Comparison of ENCODE assay signal across 27 mouse cellular contexts in genomic region chr12:86965237-86965799, GRCm38 (mm10). TPM values are rescaled to one million over a fixed set of nuclear protein-coding genes. Genes with fewer than 3 reads are reported as not detected.
DNase-seq lines count a peak whose midpoint lies in the region; ATAC-seq and TF ChIP-seq lines count a peak whose summit lies in the region.
"Had no signal": no experiment of that assay in that cellular context is flagged by ENCODE, and none has a peak within 500 bp of the region (broad histone marks: within the 10 kb centered on the region; RNA-seq: fewer than 3 reads in every experiment).

No protein-coding gene starts in this region.

- no peak overlapping the region for H3K4me3 ChIP-seq in layer of hippocampus, adult 2 months
- no peak overlapping the region for H3K4me3 ChIP-seq in intestine, postnatal 0 days (ENCODE audit: low read depth, low read length)
- H3K4me3 ChIP-seq: embryonic facial prominence, embryonic 15.5 days; erythroblast, embryonic 14.5 days; forebrain, embryonic 10.5 days; forebrain, embryonic 15.5 days; heart, embryonic 12.5 days; hindbrain, embryonic 10.5 days had no signal

- ATAC-seq in cerebellum, adult (ENCODE audit: insufficient number of reproducible peaks, low FRiP score, low TSS enrichment) = no peak
- ATAC-seq in intestine, postnatal 0 days = no peak
- ATAC-seq: CD4-positive, CD25-positive, alpha-beta regulatory T cell, adult 4 months; forebrain, embryonic 15.5 days; inflammation-experienced regulatory T-cells, adult 6 months had no signal

- no peaks in the 10 kb centered on the region for H3K27me3 ChIP-seq in intestine, postnatal 0 days (replicated peaks; ENCODE audit: control insufficient read depth, insufficient read depth, low read length)
- H3K27me3 ChIP-seq: embryonic facial prominence, embryonic 15.5 days; forebrain, embryonic 15.5 days; heart, embryonic 12.5 days had no signal

- no peaks in the 10 kb centered on the region for H3K9me3 ChIP-seq in intestine, postnatal 0 days (ENCODE audit: control insufficient read depth)
- H3K9me3 ChIP-seq: embryonic facial prominence, embryonic 15.5 days; forebrain, embryonic 10.5 days; forebrain, embryonic 15.5 days; G1E; heart, embryonic 12.5 days; hindbrain, embryonic 10.5 days had no signal

- no peak overlapping the region for H3K4me2 ChIP-seq in intestine, postnatal 0 days (replicated peaks; ENCODE audit: low read depth)
- H3K4me2 ChIP-seq: embryonic facial prominence, embryonic 15.5 days; forebrain, embryonic 15.5 days; heart, embryonic 12.5 days; hindbrain, embryonic 14.5 days had no signal

- peak overlapping the region; percentile 69 for H3K27ac ChIP-seq in layer of hippocampus, adult 2 months
- H3K27ac ChIP-seq in intestine, postnatal 0 days (ENCODE audit: low read depth, low read length) = no peak overlapping the region
- H3K27ac ChIP-seq: embryonic facial prominence, embryonic 15.5 days; forebrain, embryonic 15.5 days; hindbrain, embryonic 10.5 days; hindbrain, embryonic 14.5 days had no signal

- no peak for TF ChIP-seq CTCF in layer of hippocampus, adult 2 months (conservative IDR thresholded peaks at IDR 0.05)
- TF ChIP-seq CTCF in intestine, postnatal 0 days (IDR thresholded peaks at IDR 0.05; ENCODE audit: low read depth) = no peak

- H3K36me3 ChIP-seq in intestine, postnatal 0 days (ENCODE audit: control insufficient read depth, insufficient read depth) = peaks cover 28% of the 10 kb centered on the region

- peak; percentile 50 for DNase-seq in cerebellum, adult 11-12 months
- no peak for DNase-seq in cerebellum, adult 18-20 months
- peak; percentile 51 to 55 for DNase-seq in cerebellum, postnatal 10 days
- DNase-seq in layer of hippocampus, adult 2 months (ENCODE audit: low spot score in 2 of 2) = no peak
- DNase-seq in layer of hippocampus, postnatal 25 days (ENCODE audit: extremely low spot score in 1 of 2, low spot score in 1 of 2) = no peak
- DNase-seq in cerebellum, postnatal 14 days = peak; percentile 37 to 57
- DNase-seq: adrenal gland, adult 8-10 months; adrenal gland, postnatal 36 days; B cell, adult 2 months; embryo, embryonic 11 days; gastrocnemius, postnatal 25 days had no signal

- 89% methylated on average over 4 of the region's 4 CpGs for WGBS in intestine, postnatal 0 days

- no peaks in the 10 kb centered on the region for H3K4me1 ChIP-seq in intestine, postnatal 0 days (replicated peaks; ENCODE audit: control insufficient read depth, insufficient read depth, low read length)
- H3K4me1 ChIP-seq: embryonic facial prominence, embryonic 15.5 days; forebrain, embryonic 10.5 days; forebrain, embryonic 15.5 days had no signal

- no peak overlapping the region for H3K9ac ChIP-seq in intestine, postnatal 0 days (ENCODE audit: low read depth, low read length)
- H3K9ac ChIP-seq: embryonic facial prominence, embryonic 15.5 days; forebrain, embryonic 15.5 days; heart, embryonic 12.5 days; hindbrain, embryonic 14.5 days had no signal

RNA-seq across cellular contexts. Expression of gene Cipc, which starts 18.5 kb away (rescaled TPM):
- total RNA-seq in layer of hippocampus, adult 2 months (2021) = 10 to 100 TPM; 73.4 to 83.6 TPM
- total RNA-seq in layer of hippocampus, postnatal 25 days (2021) = 10 to 100 TPM; 62.0 to 74.2 TPM
- polyA plus RNA-seq in intestine, postnatal 0 days (2015; fragmentation: Nextera tagmentation; extraction: Ambion mirVana) = 3.2 and 3.8 TPM in 2 replicates

RNA-seq across cellular contexts. Expression of gene Zdhhc22, which starts 24.9 kb away (rescaled TPM):
- total RNA-seq in layer of hippocampus, adult 2 months (2021) = 1 to 10 TPM; 8.6 to 9.0 TPM
- total RNA-seq in layer of hippocampus, postnatal 25 days (2021) = 10 to 100 TPM; 10.3 to 10.9 TPM
- polyA plus RNA-seq in intestine, postnatal 0 days (2015; fragmentation: Nextera tagmentation; extraction: Ambion mirVana) = 0.46 and 0.55 TPM in 2 replicates
- total RNA-seq: gastrocnemius, postnatal 25 days; granulocyte monocyte progenitor cell, adult 5-6 weeks; heart, adult 8-10 months; heart, postnatal 25 days had no signal
- polyA plus RNA-seq: erythroblast, embryonic 14.5 days; forebrain, embryonic 10.5 days; G1E; heart, embryonic 12.5 days had no signal

RNA-seq across cellular contexts. Expression of gene Tmem63c, which starts 55.8 kb away (rescaled TPM):
- total RNA-seq in layer of hippocampus, adult 2 months (2021) = 10 to 100 TPM; 38.1 to 39.3 TPM
- 10 to 100 TPM; 32.4 to 35.6 TPM for total RNA-seq in layer of hippocampus, postnatal 25 days (2021)
- polyA plus RNA-seq in intestine, postnatal 0 days (2015; fragmentation: Nextera tagmentation; extraction: Ambion mirVana) = 0.52 and 0.71 TPM in 2 replicates
- total RNA-seq: G1E; gastrocnemius, postnatal 25 days; granulocyte monocyte progenitor cell, adult 5-6 weeks had no signal
- polyA plus RNA-seq: erythroblast, embryonic 14.5 days; G1E; heart, embryonic 12.5 days; heart, embryonic 16.5 days had no signal

Comparison
In these comparisons a context has a peak if more than half of its experiments do, and no peak if none do; other contexts are left out.
1. DNase-seq: peak in cerebellum, adult 11-12 months (single experiment), cerebellum, postnatal 10 days (2 of 2) and cerebellum, postnatal 14 days (2 of 2); none in cerebellum, adult 18-20 months (0 of 2), layer of hippocampus, adult 2 months (0 of 2) and layer of hippocampus, postnatal 25 days (0 of 2).